Mouse (Mus musculus) hindbrain, embryonic 16.5 days (tissue): ENCODE measurements around the gene Dedd. TPM values are rescaled to one million over a fixed set of nuclear protein-coding genes. Genes with fewer than 3 reads are reported as not detected.

Source experiments
- ATAC-seq: fragments of 200-750 bp; cut with Nextera tagmentation; 2 replicates; pipeline ENCODE4 v1.8.0; 2017; ENCODE audit warnings: moderate TSS enrichment, moderate library complexity
- H3K27ac ChIP-seq: fragments of 300-500 bp; sonication (generic); 2 replicates; pipeline ENCODE4 v1.5.1; 2014; ENCODE audit warnings: low read depth, mild to moderate bottlenecking, control low read depth, low read length, moderate library complexity
- H3K27me3 ChIP-seq: fragments of 300-500 bp; sonication (generic); replicated peaks from 2 replicates; pipeline ENCODE4 v1.6.1; 2014; ENCODE audit warnings: low read length; ENCODE audit not compliant: control insufficient read depth, insufficient read depth
- H3K36me3 ChIP-seq: fragments of 300-500 bp; sonication (generic); 2 replicates; pipeline ENCODE4 v1.6.1; 2014; ENCODE audit warnings: mild to moderate bottlenecking, low read length, moderate library complexity, mixed read lengths; ENCODE audit not compliant: control insufficient read depth, insufficient read depth
- H3K4me1 ChIP-seq: fragments of 300-500 bp; sonication (generic); 2 replicates; pipeline ENCODE4 v1.6.1; 2014; ENCODE audit warnings: low read depth, low read length; ENCODE audit not compliant: control insufficient read depth, insufficient read depth
- H3K4me2 ChIP-seq: fragments of 300-500 bp; sonication (generic); 2 replicates; pipeline ENCODE4 v1.6.1; 2014; ENCODE audit warnings: mild to moderate bottlenecking, low read length, control low read depth, moderate library complexity
- H3K4me3 ChIP-seq: fragments of 300-500 bp; sonication (generic); 2 replicates; pipeline ENCODE4 v1.5.1; 2014; ENCODE audit warnings: mild to moderate bottlenecking, low read length, control low read depth, moderate library complexity
- H3K9ac ChIP-seq: fragments of 300-500 bp; sonication (generic); 2 replicates; pipeline ENCODE4 v1.6.1; 2014; ENCODE audit warnings: low read depth, mild to moderate bottlenecking, control low read depth, low read length, moderate library complexity
- H3K9me3 ChIP-seq: fragments of 300-500 bp; sonication (generic); 2 replicates; pipeline ENCODE4 v1.6.1; 2014; ENCODE audit warnings: mild to moderate bottlenecking, low read length, moderate library complexity; ENCODE audit not compliant: control insufficient read depth
- WGBS: fragments of 180-500 bp; shearing (Covaris S2); extraction: QIAGEN DNeasy Blood & Tissue Kit; methylation state at CpG from one replicate; pipeline ENCODE4 v1.1.7; 2014; 5-methylcytosine and 5-hydroxymethylcytosine counted together
- polyA plus RNA-seq: library from polyadenylated mRNA; unstranded; fragments of >200 nt; fragmentation: Nextera tagmentation; extraction: Ambion mirVana; gene quantifications from 2 replicates; pipeline ENCODE4 v1.2.1, GENCODE M21; 2015

Gene Dedd
- polyA plus RNA-seq, 1 experiment from 2014 or later: 46.5 TPM

- H3K27ac ChIP-seq: no peak overlapping the region
- no peak overlapping the region for H3K4me2 ChIP-seq
- no peak for ATAC-seq
- H3K27me3 ChIP-seq: no peaks in the 10 kb centered on the region
- 83% methylated on average over 20 of the region's 20 CpGs for WGBS
- H3K4me1 ChIP-seq: peaks cover 28% of the 10 kb centered on the region
- peaks cover 23% of the 10 kb centered on the region for H3K36me3 ChIP-seq
- no peak overlapping the region for H3K4me3 ChIP-seq
- no peak overlapping the region for H3K9ac ChIP-seq
- H3K9me3 ChIP-seq: no peaks in the 10 kb centered on the region
These were observed 43.7 kb upstream of the Dedd start for GRCm38 (mm10) chr1:171285096-171285892.

DNA sequence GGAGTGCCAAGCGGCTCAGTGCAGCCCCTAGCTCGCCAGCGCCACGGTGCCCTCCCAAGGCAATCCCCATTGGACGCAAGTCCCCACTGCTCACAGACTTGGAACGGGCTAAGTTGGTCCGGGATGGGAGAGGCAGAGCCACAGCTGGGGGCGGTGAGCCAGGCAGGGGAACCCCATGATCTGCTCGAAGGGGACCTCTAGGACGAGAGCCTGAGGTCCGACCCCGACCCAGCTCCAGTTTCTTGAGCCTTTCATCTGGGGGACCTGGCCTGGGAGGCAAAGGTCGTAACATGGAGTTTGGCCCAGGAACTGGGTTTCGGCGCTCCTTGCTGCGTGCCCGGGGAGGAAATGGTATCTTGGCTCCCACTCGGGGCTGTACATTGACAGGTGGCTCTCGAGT lies 42.4 kb upstream of the Dedd start:
- H3K27ac ChIP-seq: no peak overlapping the region
- peak overlapping the region; percentile 94 for H3K4me3 ChIP-seq
- no peaks in the 10 kb centered on the region for H3K9me3 ChIP-seq
- H3K27me3 ChIP-seq: no peaks in the 10 kb centered on the region
- H3K4me1 ChIP-seq: peaks cover 23% of the 10 kb centered on the region
- peaks cover 23% of the 10 kb centered on the region for H3K36me3 ChIP-seq
- ATAC-seq: no peak
- peak overlapping the region; percentile 99 for H3K9ac ChIP-seq
- H3K4me2 ChIP-seq: peak overlapping the region; percentile 65
- 88% methylated on average over 19 of the region's 19 CpGs for WGBS

DNA sequence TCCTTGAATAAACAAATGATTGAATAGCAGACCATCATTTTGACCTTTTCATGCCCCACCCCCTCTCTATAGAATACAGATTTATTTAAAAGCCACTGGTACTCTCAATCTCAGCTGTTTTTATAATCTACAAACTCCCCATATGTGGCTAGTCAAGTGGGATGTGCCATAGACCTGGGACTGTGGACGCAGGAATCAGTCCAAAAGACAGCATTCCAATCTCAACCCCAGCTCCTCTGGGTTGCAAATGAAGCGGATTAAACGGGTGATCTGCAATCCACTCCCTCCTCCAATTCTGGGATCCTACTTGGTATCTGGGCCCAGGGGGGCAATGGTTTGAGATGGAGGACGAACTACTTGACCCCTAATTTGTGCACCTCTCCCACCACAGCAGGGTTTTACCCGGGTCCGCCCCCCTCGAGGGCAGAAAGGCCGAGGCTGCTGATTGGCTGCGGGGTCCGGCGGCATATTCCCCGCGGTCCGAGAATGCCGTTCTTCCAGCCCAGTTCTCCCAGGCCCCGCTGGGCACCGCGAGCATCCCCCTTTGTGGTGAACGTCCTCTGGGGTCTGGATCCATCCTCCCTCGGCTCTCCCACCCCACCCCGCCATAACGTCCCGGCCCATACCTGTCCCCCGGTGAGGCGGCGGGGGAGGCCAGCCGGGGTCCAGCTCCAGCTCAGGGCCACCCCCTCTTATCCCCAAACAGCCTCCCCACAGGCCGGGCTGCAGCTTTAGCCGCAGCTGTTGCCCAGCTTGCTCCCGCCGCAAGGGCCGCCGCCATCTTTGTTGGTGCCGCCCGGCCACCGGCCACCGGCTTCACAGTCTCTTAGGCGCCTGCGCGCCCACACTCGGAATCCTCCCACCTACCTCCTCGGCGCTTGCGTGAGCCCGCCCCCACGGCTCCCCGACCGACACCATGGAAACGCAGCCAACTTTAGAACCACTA lies 41.5 kb upstream of the Dedd start, which contains the start of gene Usp21:
TSS of gene Usp21 (minus strand) at position 856 of the 946 bp plus-strand sequence.
- peak; percentile 95 for ATAC-seq
- H3K4me3 ChIP-seq: peak within 1 kb of the TSS; percentile 94
- peak within 1 kb of the TSS; percentile 65 for H3K4me2 ChIP-seq
- under 1% methylated on average over 49 of the region's 49 CpGs for WGBS
- peaks cover 23% of the 10 kb centered on the region for H3K36me3 ChIP-seq
- H3K27me3 ChIP-seq: no peaks in the 10 kb centered on the region
- H3K9ac ChIP-seq: peak within 1 kb of the TSS; percentile 99
- no peaks in the 10 kb centered on the region for H3K9me3 ChIP-seq
- peaks cover 18% of the 10 kb centered on the region for H3K4me1 ChIP-seq
- peak within 1 kb of the TSS; percentile 97 for H3K27ac ChIP-seq

- peaks cover 19% of the 10 kb centered on the region for H3K4me1 ChIP-seq
- H3K4me3 ChIP-seq: peak overlapping the region; percentile 94; the same call in 1 of the 2 replicates
- H3K9ac ChIP-seq: peak overlapping the region; percentile 99; the same call in 1 of the 2 replicates
These were observed 40.6 kb upstream of the Dedd start for GRCm38 (mm10) chr1:171288328-171288727.

DNA sequence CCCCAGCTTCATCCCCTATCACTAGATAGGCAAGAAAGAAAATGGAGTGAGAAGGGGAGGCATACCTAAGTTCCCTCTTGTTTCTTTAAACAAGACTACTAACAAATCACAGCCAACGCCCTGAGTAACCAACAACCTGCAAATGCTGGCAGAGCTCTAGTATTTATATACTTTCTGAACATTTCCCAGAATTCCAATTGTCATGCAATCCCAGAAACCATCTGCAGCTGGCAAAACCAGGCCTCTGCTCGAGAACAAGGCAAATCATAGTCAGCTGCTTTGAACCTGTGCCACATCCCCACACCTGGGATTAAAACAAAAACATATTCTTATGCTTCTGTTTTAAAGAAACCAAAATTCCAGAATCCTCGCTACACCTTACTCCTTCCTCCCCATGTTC lies 35.6 kb upstream of the Dedd start:
- Histone ChIP-seq H3K4me1 (peaks cover 10% of the 10 kb centered on the region), H3K27ac (no peak overlapping the region), H3K4me3 (peak overlapping the region; percentile 78; the same call in 1 of the 2 replicates), H3K36me3 (peaks cover 11% of the 10 kb centered on the region), H3K9me3 (no peaks in the 10 kb centered on the region), H3K9ac (no peak overlapping the region), H3K4me2 (peak overlapping the region; percentile 77), H3K27me3 (peaks cover 4% of the 10 kb centered on the region)
- WGBS: 86% methylated on average over 3 of the region's 3 CpGs
- ATAC-seq: no peak

More at GRCm38 (mm10) chr1:171288328-171288727, 40.6 kb upstream of the Dedd start:
- Histone ChIP-seq H3K27ac (peak overlapping the region; percentile 97), H3K4me2 (peak overlapping the region; percentile 48), H3K36me3 (peaks cover 21% of the 10 kb centered on the region), H3K9me3 (no peaks in the 10 kb centered on the region), H3K27me3 (no peaks in the 10 kb centered on the region)
- 68% methylated on average over 4 of the region's 4 CpGs for WGBS
- no peak for ATAC-seq

GRCm38 (mm10) chr1:171293906-171294297 lies 35.0 kb upstream of the Dedd start:
- WGBS: 38% methylated on average over 5 of the region's 5 CpGs
- H3K4me3 ChIP-seq: peak overlapping the region; percentile 78
- H3K9me3 ChIP-seq: no peaks in the 10 kb centered on the region
- peak overlapping the region; percentile 96 for H3K27ac ChIP-seq
- no peak for ATAC-seq
- peak overlapping the region; percentile 77 for H3K4me2 ChIP-seq
- H3K9ac ChIP-seq: peak overlapping the region; percentile 91
- H3K4me1 ChIP-seq: peaks cover 9% of the 10 kb centered on the region
- peaks cover 4% of the 10 kb centered on the region for H3K27me3 ChIP-seq
- peaks cover 8% of the 10 kb centered on the region for H3K36me3 ChIP-seq

DNA sequence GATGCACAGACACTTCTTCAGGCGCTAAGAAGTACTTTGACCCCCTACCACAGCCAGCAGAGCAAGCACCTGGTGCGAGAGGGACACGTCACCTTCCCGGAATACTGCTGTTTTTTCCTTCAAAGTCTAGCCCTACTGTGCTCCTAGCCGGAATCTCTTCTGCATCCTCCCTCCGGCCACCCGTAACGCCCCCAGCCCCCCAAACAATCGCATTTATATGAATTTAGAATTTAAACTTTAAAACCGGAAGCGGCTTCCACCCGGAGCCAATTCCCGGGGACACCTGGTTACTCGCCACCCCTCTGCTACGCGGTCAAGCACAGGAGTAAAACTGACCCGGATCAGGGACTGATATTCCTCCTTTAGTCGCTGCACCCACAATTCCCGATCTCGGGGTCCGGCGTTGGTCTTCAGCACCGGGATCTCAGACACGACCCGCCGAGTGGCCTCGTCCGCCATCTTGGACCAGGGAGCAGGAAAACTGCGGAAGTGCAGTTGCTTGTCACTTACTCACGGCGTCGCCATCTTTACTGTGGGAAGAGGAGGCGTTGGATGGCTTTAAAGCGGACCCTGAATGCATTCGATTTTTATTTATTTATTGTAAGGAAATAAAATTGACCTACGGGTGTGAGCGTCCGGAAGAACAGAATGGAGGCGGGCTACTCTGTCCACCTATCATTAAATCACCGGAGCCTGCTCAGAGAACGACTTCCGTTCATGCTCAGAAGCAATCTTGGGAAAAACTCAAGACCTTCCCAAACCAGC lies 34.5 kb upstream of the Dedd start, which contains the start of gene Ufc1:
TSS of gene Ufc1 (minus strand) at position 727 of the 765 bp plus-strand sequence.
- peak; percentile 89 for ATAC-seq
- peaks cover 4% of the 10 kb centered on the region; the same call in 1 of the 2 replicates for H3K36me3 ChIP-seq
- peak within 1 kb of the TSS; percentile 96 for H3K27ac ChIP-seq
- peak within 1 kb of the TSS; percentile 91 for H3K9ac ChIP-seq
- peaks cover 9% of the 10 kb centered on the region for H3K4me1 ChIP-seq
- H3K4me3 ChIP-seq: peak within 1 kb of the TSS; percentile 78
- no peaks in the 10 kb centered on the region for H3K9me3 ChIP-seq
- peaks cover 4% of the 10 kb centered on the region for H3K27me3 ChIP-seq
- peak within 1 kb of the TSS; percentile 77 for H3K4me2 ChIP-seq
- WGBS: under 1% methylated on average over 42 of the region's 42 CpGs

DNA sequence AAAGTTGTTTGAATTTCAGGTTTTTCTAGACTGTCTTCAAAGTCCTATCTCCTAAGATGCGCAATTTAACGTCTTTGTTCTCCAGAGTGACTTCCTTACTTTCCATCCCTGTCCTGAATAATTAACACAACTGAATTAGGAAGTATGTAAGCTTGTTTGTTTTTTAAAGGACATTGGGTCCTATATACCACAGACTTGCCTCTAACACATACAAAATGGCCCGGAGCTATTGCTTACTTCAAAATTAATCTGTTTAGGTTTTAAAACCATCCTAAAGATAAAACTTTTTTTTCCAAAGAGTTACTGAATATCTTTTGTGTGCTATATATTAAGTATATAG lies 33.9 kb upstream of the Dedd start:
- Histone ChIP-seq H3K9ac (peak overlapping the region; percentile 91), H3K27me3 (peaks cover 4% of the 10 kb centered on the region), H3K36me3 (0 out of 2 replicates have a peak, but pooled peaks cover under 1% of the 10 kb centered on the region), H3K4me1 (peaks cover 9% of the 10 kb centered on the region), H3K4me2 (peak overlapping the region; percentile 77), H3K27ac (peak overlapping the region; percentile 96), H3K9me3 (no peaks in the 10 kb centered on the region), H3K4me3 (peak overlapping the region; percentile 78)
- WGBS: 16% methylated on average over 3 of the region's 3 CpGs
- peak; percentile 35 for ATAC-seq
